Mouse (Mus musculus) bone marrow macrophage, adult 2 months (primary cell): ENCODE measurements around the gene Hist1h2ac.

Experiments used
- CTCF ChIP-seq: IDR thresholded peaks from 2 replicates; pipeline ENCODE4 v1.5.1; 2012; ENCODE audit warnings: low read depth, mild to moderate bottlenecking, low read length, moderate library complexity
- POLR2A ChIP-seq: IDR thresholded peaks from 2 replicates; pipeline ENCODE4 v1.6.1; 2012; ENCODE audit warnings: mild to moderate bottlenecking, low read depth, low read length, borderline replicate concordance

DNA sequence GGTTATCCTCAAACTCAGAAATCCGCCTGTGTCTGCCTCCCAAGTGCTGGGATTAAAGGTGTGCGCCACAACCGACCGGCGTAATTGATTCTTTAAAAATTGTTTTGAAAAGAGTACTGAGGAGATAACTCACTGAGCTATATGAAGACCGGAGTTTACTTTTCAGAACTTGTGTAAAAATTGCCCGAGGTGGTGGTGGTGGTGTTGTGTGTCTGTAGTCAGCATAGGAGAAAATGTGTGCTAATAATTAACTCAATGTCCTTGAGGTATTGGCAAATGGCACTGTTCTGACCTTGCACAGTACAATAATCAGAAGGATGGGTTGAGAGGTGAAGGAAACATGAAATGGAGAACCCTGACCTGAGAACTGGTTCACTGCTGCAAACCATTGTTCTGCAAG lies 4.2 kb upstream of the Hist1h2ac start:
- TF ChIP-seq POLR2A = no peak
- no peak for TF ChIP-seq CTCF
